Mouse (Mus musculus) forebrain, embryonic 16.5 days (tissue): ENCODE measurements at regions not wholly inside any gene's neighbourhood (a gene's known extent, or its start where the extent isn't known, plus 50 kb on each side); places are given as distances from the start of the nearest gene placed in this dataset.

Experiments
- ATAC-seq: fragments of 200-750 bp; cut with Nextera tagmentation; 2 replicates; pipeline ENCODE4 v1.8.0; 2017; ENCODE audit warnings: mild to moderate bottlenecking, moderate library complexity
- H3K27ac ChIP-seq: fragments of 300-500 bp; sonication (generic); 2 replicates; pipeline ENCODE4 v1.5.1; 2014; ENCODE audit warnings: low read length, control low read depth
- H3K27me3 ChIP-seq: fragments of 300-500 bp; sonication (generic); replicated peaks from 2 replicates; pipeline ENCODE4 v1.6.1; 2014; ENCODE audit warnings: low read length; ENCODE audit not compliant: control insufficient read depth, insufficient read depth
- H3K36me3 ChIP-seq: fragments of 300-500 bp; sonication (generic); 2 replicates; pipeline ENCODE4 v1.6.1; 2014; ENCODE audit not compliant: control insufficient read depth, insufficient read depth
- H3K4me1 ChIP-seq: fragments of 300-500 bp; sonication (generic); replicated peaks from 2 replicates; pipeline ENCODE4 v1.6.1; 2014; ENCODE audit warnings: low read length; ENCODE audit not compliant: control insufficient read depth, insufficient read depth
- H3K4me2 ChIP-seq: fragments of 300-500 bp; sonication (generic); 2 replicates; pipeline ENCODE4 v1.6.1; 2014; ENCODE audit warnings: mild to moderate bottlenecking, low read length, control low read depth
- H3K4me3 ChIP-seq: fragments of 300-500 bp; sonication (generic); replicated peaks from 2 replicates; pipeline ENCODE4 v1.5.1; 2014; ENCODE audit warnings: mild to moderate bottlenecking, low read length, control low read depth
- H3K9ac ChIP-seq: fragments of 300-500 bp; sonication (generic); replicated peaks from 2 replicates; pipeline ENCODE4 v1.6.1; 2014; ENCODE audit warnings: low read depth, low read length, control low read depth
- H3K9me3 ChIP-seq: fragments of 300-500 bp; sonication (generic); 2 replicates; pipeline ENCODE4 v1.6.1; 2016; ENCODE audit warnings: low read length; ENCODE audit not compliant: control insufficient read depth
- WGBS: fragments of 180-500 bp; shearing (Covaris S2); extraction: QIAGEN DNeasy Blood & Tissue Kit; methylation state at CpG from one replicate; pipeline ENCODE4 v1.1.7; 2014; 5-methylcytosine and 5-hydroxymethylcytosine counted together

- H3K27ac ChIP-seq, result no peak overlapping the region
- no peak for ATAC-seq
- H3K9me3 ChIP-seq, result no peaks in the 10 kb centered on the region
- H3K9ac ChIP-seq, result no peak overlapping the region
- 0 out of 2 replicates have a peak, but pooled peaks cover 4% of the 10 kb centered on the region for H3K4me1 ChIP-seq
- H3K4me2 ChIP-seq, result no peak overlapping the region; the same call in 1 of the 2 replicates
- no peaks in the 10 kb centered on the region for H3K36me3 ChIP-seq
- H3K27me3 ChIP-seq, result no peaks in the 10 kb centered on the region
- 20% methylated on average over 10 of the region's 10 CpGs for WGBS
- no peak overlapping the region for H3K4me3 ChIP-seq
Measured at GRCm38 (mm10) chr1:185958276-185958675, 158.8 kb downstream of the Lyplal1 start.

- 90% methylated on average over 3 of the region's 3 CpGs for WGBS
- Histone ChIP-seq H3K9me3 (no peaks in the 10 kb centered on the region), H3K4me3 (no peak overlapping the region), H3K27ac (no peak overlapping the region), H3K4me1 (0 out of 2 replicates have a peak, but pooled peaks cover 4% of the 10 kb centered on the region), H3K36me3 (no peaks in the 10 kb centered on the region), H3K27me3 (no peaks in the 10 kb centered on the region), H3K9ac (no peak overlapping the region), H3K4me2 (no peak overlapping the region)
- no peak for ATAC-seq
Measured at GRCm38 (mm10) chr1:185962606-185963005, 154.5 kb downstream of the Lyplal1 start.

- H3K27ac ChIP-seq, result no peak overlapping the region
- H3K4me3 ChIP-seq, result no peak overlapping the region
- ATAC-seq, result no peak
- no peaks in the 10 kb centered on the region for H3K27me3 ChIP-seq
- H3K9me3 ChIP-seq, result no peaks in the 10 kb centered on the region
- WGBS, result 92% methylated on average over 2 of the region's 2 CpGs
- no peak overlapping the region for H3K4me2 ChIP-seq
- no peaks in the 10 kb centered on the region for H3K4me1 ChIP-seq
- no peaks in the 10 kb centered on the region for H3K36me3 ChIP-seq
- no peak overlapping the region for H3K9ac ChIP-seq
Measured at GRCm38 (mm10) chr1:185963773-185964172, 153.3 kb downstream of the Lyplal1 start.

- Histone ChIP-seq H3K4me1 (no peaks in the 10 kb centered on the region), H3K9ac (no peak overlapping the region), H3K36me3 (no peaks in the 10 kb centered on the region), H3K27me3 (no peaks in the 10 kb centered on the region), H3K4me2 (no peak overlapping the region), H3K27ac (no peak overlapping the region), H3K9me3 (no peaks in the 10 kb centered on the region), H3K4me3 (no peak overlapping the region)
- WGBS, result 66% methylated on average over 6 of the region's 6 CpGs
- no peak for ATAC-seq
Measured at GRCm38 (mm10) chr1:185964426-185964825, 152.7 kb downstream of the Lyplal1 start.

- H3K27ac ChIP-seq, result no peak overlapping the region
- H3K4me2 ChIP-seq, result no peak overlapping the region
- 93% methylated on average over 4 of the region's 4 CpGs for WGBS
- no peaks in the 10 kb centered on the region for H3K27me3 ChIP-seq
- no peak for ATAC-seq
- H3K4me3 ChIP-seq, result no peak overlapping the region
- no peaks in the 10 kb centered on the region for H3K4me1 ChIP-seq
- H3K9ac ChIP-seq, result no peak overlapping the region
- H3K9me3 ChIP-seq, result no peaks in the 10 kb centered on the region
- H3K36me3 ChIP-seq, result no peaks in the 10 kb centered on the region
Measured at GRCm38 (mm10) chr1:185967227-185967626, 149.9 kb downstream of the Lyplal1 start.

- 85% methylated on average over 6 of the region's 6 CpGs for WGBS
- Histone ChIP-seq H3K4me2 (no peak overlapping the region), H3K27ac (no peak overlapping the region), H3K27me3 (no peaks in the 10 kb centered on the region), H3K4me3 (no peak overlapping the region), H3K9me3 (no peaks in the 10 kb centered on the region), H3K36me3 (no peaks in the 10 kb centered on the region), H3K4me1 (no peaks in the 10 kb centered on the region), H3K9ac (no peak overlapping the region)
- no peak for ATAC-seq
Measured at GRCm38 (mm10) chr1:185967816-185968215, 149.3 kb downstream of the Lyplal1 start.

GRCm38 (mm10) chr1:185968642-185969041 lies 148.5 kb downstream of the Lyplal1 start:
- Histone ChIP-seq H3K4me1 (no peaks in the 10 kb centered on the region), H3K27me3 (no peaks in the 10 kb centered on the region), H3K27ac (no peak overlapping the region), H3K4me2 (no peak overlapping the region), H3K9me3 (no peaks in the 10 kb centered on the region), H3K9ac (no peak overlapping the region), H3K4me3 (no peak overlapping the region), H3K36me3 (no peaks in the 10 kb centered on the region)
- WGBS, result 84% methylated on average over 3 of the region's 3 CpGs
- no peak for ATAC-seq

GRCm38 (mm10) chr1:185969231-185969630 lies 147.9 kb downstream of the Lyplal1 start:
- Histone ChIP-seq H3K4me1 (no peaks in the 10 kb centered on the region), H3K27ac (no peak overlapping the region), H3K9me3 (no peaks in the 10 kb centered on the region), H3K4me2 (no peak overlapping the region), H3K27me3 (no peaks in the 10 kb centered on the region), H3K9ac (no peak overlapping the region), H3K4me3 (no peak overlapping the region), H3K36me3 (no peaks in the 10 kb centered on the region)
- no peak for ATAC-seq
- 16% methylated on average over 2 of the region's 2 CpGs for WGBS

- Histone ChIP-seq H3K9ac (no peak overlapping the region), H3K27me3 (no peaks in the 10 kb centered on the region), H3K4me3 (no peak overlapping the region), H3K4me2 (no peak overlapping the region), H3K9me3 (no peaks in the 10 kb centered on the region), H3K27ac (no peak overlapping the region), H3K4me1 (no peaks in the 10 kb centered on the region), H3K36me3 (no peaks in the 10 kb centered on the region)
- no peak for ATAC-seq
- WGBS, result 94% methylated on average over 2 of the region's 2 CpGs
Measured at GRCm38 (mm10) chr1:185977075-185977474, 140.0 kb downstream of the Lyplal1 start.

GRCm38 (mm10) chr1:185989432-185989831 lies 127.7 kb downstream of the Lyplal1 start:
- 58% methylated on average over 8 of the region's 8 CpGs for WGBS
- Histone ChIP-seq H3K9me3 (no peaks in the 10 kb centered on the region), H3K9ac (no peak overlapping the region), H3K4me1 (no peaks in the 10 kb centered on the region), H3K27me3 (no peaks in the 10 kb centered on the region), H3K27ac (no peak overlapping the region), H3K4me3 (no peak overlapping the region), H3K4me2 (no peak overlapping the region), H3K36me3 (no peaks in the 10 kb centered on the region)
- no peak for ATAC-seq
